Mouse (Mus musculus) embryonic facial prominence, embryonic 14.5 days (tissue): ENCODE results near the gene Mapk10. TPM values are rescaled to one million over a fixed set of nuclear protein-coding genes. Genes with fewer than 3 reads are reported as not detected.
A peak's percentile ranks its signal among the peaks of the same experiment; 100 is the strongest.
"Not testable (repeated sequence)": the region's sequence is repeated elsewhere in the genome, so short reads cannot be mapped to it uniquely, and the experiment has no call there.

Experiments used
- ATAC-seq: fragments of 200-750 bp; cut with Nextera tagmentation; 2 replicates; pipeline ENCODE4 v1.8.0; 2017; ENCODE audit warnings: low read depth, moderate number of reproducible peaks, moderate TSS enrichment
- DNase-seq: peaks from one replicate; pipeline ENCODE4 v3.0.0-alpha.2; 2015; ENCODE audit warnings: low spot score
- H3K27ac ChIP-seq: fragments of 300-500 bp; sonication (generic); replicated peaks from 2 replicates; pipeline ENCODE4 v1.5.1; 2014; ENCODE audit warnings: low read depth, mild to moderate bottlenecking, low read length, moderate library complexity
- H3K27me3 ChIP-seq: fragments of 300-500 bp; sonication (generic); replicated peaks from 2 replicates; pipeline ENCODE4 v1.6.1; 2014; ENCODE audit warnings: low read length; ENCODE audit not compliant: control insufficient read depth, insufficient read depth
- H3K36me3 ChIP-seq: fragments of 300-500 bp; sonication (generic); 2 replicates; pipeline ENCODE4 v1.6.1; 2014; ENCODE audit warnings: low read length, mixed read lengths; ENCODE audit not compliant: control insufficient read depth, insufficient read depth
- H3K4me1 ChIP-seq: fragments of 300-500 bp; sonication (generic); 2 replicates; pipeline ENCODE4 v1.6.1; 2014; ENCODE audit warnings: antibody characterized with exemption, low read length; ENCODE audit not compliant: control insufficient read depth, insufficient read depth
- H3K4me2 ChIP-seq: fragments of 300-500 bp; sonication (generic); 2 replicates; pipeline ENCODE4 v1.6.1; 2014; ENCODE audit warnings: low read depth, mild to moderate bottlenecking, low read length, moderate library complexity, mixed read lengths
- H3K4me3 ChIP-seq: fragments of 300-500 bp; sonication (generic); 2 replicates; pipeline ENCODE4 v1.5.1; 2014; ENCODE audit warnings: low read depth, mild to moderate bottlenecking, low read length
- H3K9ac ChIP-seq: fragments of 300-500 bp; sonication (generic); 2 replicates; pipeline ENCODE4 v1.6.1; 2014; ENCODE audit warnings: low read depth, mild to moderate bottlenecking, low read length, moderate library complexity, mixed read lengths
- H3K9me3 ChIP-seq: fragments of 300-500 bp; sonication (generic); 2 replicates; pipeline ENCODE4 v1.6.1; 2016; ENCODE audit warnings: low read length; ENCODE audit not compliant: control insufficient read depth
- WGBS: fragments of 180-500 bp; shearing (Covaris S2); extraction: QIAGEN DNeasy Blood & Tissue Kit; methylation state at CpG from one replicate; pipeline ENCODE4 v1.1.7; 2014; 5-methylcytosine and 5-hydroxymethylcytosine counted together
- polyA plus RNA-seq: library from polyadenylated mRNA; unstranded; fragments of >200 nt; fragmentation: Nextera tagmentation; extraction: Ambion mirVana; gene quantifications from 2 replicates; pipeline ENCODE4 v1.2.1, GENCODE M21; 2014

Gene Mapk10
- polyA plus RNA-seq, 1 experiment from 2014 or later = 4.9 TPM

- Histone ChIP-seq H3K4me3 (no peak overlapping the region), H3K9ac (no peak overlapping the region), H3K4me1 (peaks cover 4% of the 10 kb centered on the region; the same call in 1 of the 2 replicates), H3K27ac (no peak overlapping the region), H3K9me3 (no peaks in the 10 kb centered on the region), H3K36me3 (peaks cover 10% of the 10 kb centered on the region; the same call in 1 of the 2 replicates), H3K4me2 (no peak overlapping the region; the same call in 1 of the 2 replicates), H3K27me3 (no peaks in the 10 kb centered on the region)
- WGBS = 36% methylated on average over 11 of the region's 11 CpGs
- DNase-seq (peak; percentile 89), ATAC-seq (peak; percentile 71)
These were observed 336.4 kb downstream of the Mapk10 start for GRCm38 (mm10) chr5:102874605-102875298.

GRCm38 (mm10) chr5:102872996-102873395 lies 338.1 kb downstream of the Mapk10 start:
- not testable (repeated sequence) for DNase-seq, H3K4me1 ChIP-seq, ATAC-seq, H3K4me2 ChIP-seq, H3K9me3 ChIP-seq, H3K27ac ChIP-seq, H3K9ac ChIP-seq, H3K4me3 ChIP-seq, H3K27me3 ChIP-seq, H3K36me3 ChIP-seq
- 90% methylated on average over 8 of the region's 9 CpGs for WGBS

- Histone ChIP-seq H3K4me1 (no peaks in the 10 kb centered on the region), H3K27ac (no peak overlapping the region), H3K9ac (no peak overlapping the region), H3K4me3 (no peak overlapping the region), H3K27me3 (no peaks in the 10 kb centered on the region), H3K9me3 (no peaks in the 10 kb centered on the region), H3K36me3 (no peaks in the 10 kb centered on the region), H3K4me2 (no peak overlapping the region)
- WGBS = 42% methylated on average over 5 of the region's 5 CpGs
- DNase-seq (no peak), ATAC-seq (no peak)
These were observed 342.9 kb downstream of the Mapk10 start for GRCm38 (mm10) chr5:102868196-102868595.

GRCm38 (mm10) chr5:102859749-102860148 lies 351.4 kb downstream of the Mapk10 start:
- WGBS = 74% methylated on average over 11 of the region's 11 CpGs
- H3K27ac ChIP-seq = no peak overlapping the region
- H3K4me1 ChIP-seq = 0 out of 2 replicates have a peak, but pooled peaks cover 3% of the 10 kb centered on the region
- no peaks in the 10 kb centered on the region for H3K27me3 ChIP-seq
- no peak overlapping the region for H3K9ac ChIP-seq
- no peaks in the 10 kb centered on the region for H3K36me3 ChIP-seq
- DNase-seq = no peak
- no peak for ATAC-seq
- no peaks in the 10 kb centered on the region for H3K9me3 ChIP-seq
- no peak overlapping the region for H3K4me3 ChIP-seq
- H3K4me2 ChIP-seq = no peak overlapping the region

GRCm38 (mm10) chr5:102858047-102858446 lies 353.1 kb downstream of the Mapk10 start:
- H3K36me3 ChIP-seq = no peaks in the 10 kb centered on the region
- DNase-seq = no peak
- no peak overlapping the region for H3K4me3 ChIP-seq
- H3K9ac ChIP-seq = no peak overlapping the region
- no peaks in the 10 kb centered on the region for H3K9me3 ChIP-seq
- no peak overlapping the region for H3K27ac ChIP-seq
- H3K27me3 ChIP-seq = no peaks in the 10 kb centered on the region
- 0 out of 2 replicates have a peak, but pooled peaks cover 3% of the 10 kb centered on the region for H3K4me1 ChIP-seq
- H3K4me2 ChIP-seq = no peak overlapping the region
- ATAC-seq = no peak

Other genes starting within 250 kb of the Mapk10 start
- gene Ptpn13, start 213.9 kb upstream of the Mapk10 start, polyA plus RNA-seq = 16.6 and 20.0 TPM in 2 replicates